Mouse (Mus musculus): ENCODE measurements at regions not wholly inside any gene's neighbourhood (a gene's known extent, or its start where the extent isn't known, plus 50 kb on each side); places are given as distances from the start of the nearest gene placed in this dataset.

- 89% methylated on average over 5 of the region's 5 CpGs for WGBS
- no peak overlapping the region for H3K9ac ChIP-seq (ENCODE audit: low read length)
- H3K27ac ChIP-seq (replicated peaks in 1 of 2; ENCODE audit: control insufficient read depth in 1 of 2, insufficient read depth in 1 of 2, low read depth in 2 of 2, low read length in 2 of 2) = no peak overlapping the region
- H3K36me3 ChIP-seq (ENCODE audit: control insufficient read depth, insufficient read depth, low read length) = no peaks in the 10 kb centered on the region
- H3K4me3 ChIP-seq (ENCODE audit: control insufficient read depth in 1 of 2, insufficient read depth in 1 of 2, low read depth in 1 of 2, low read length in 2 of 2) = no peak overlapping the region
- no peak overlapping the region for H3K4me2 ChIP-seq (ENCODE audit: low read length)
- no peak for ATAC-seq (ENCODE audit: insufficient number of reproducible peaks, insufficient read depth, low FRiP score, low read depth)
- H3K4me1 ChIP-seq (ENCODE audit: control insufficient read depth in 2 of 2, insufficient read depth in 2 of 2, low read length in 2 of 2) = peaks cover 2 to 4% of the 10 kb centered on the region in 2 experiments; a peak in 1 of 4 replicates
- no peaks in the 10 kb centered on the region for H3K9me3 ChIP-seq (ENCODE audit: control insufficient read depth, low read length)
- H3K27me3 ChIP-seq (ENCODE audit: control insufficient read depth, insufficient read depth, low read length) = no peaks in the 10 kb centered on the region
These were observed 157.8 kb upstream of the Tmc1 start for GRCm38 (mm10) chr19:21111836-21112235.

- H3K9ac ChIP-seq (ENCODE audit: low read length) = no peak overlapping the region
- no peak for ATAC-seq (ENCODE audit: insufficient number of reproducible peaks, insufficient read depth, low FRiP score, low read depth)
These were observed 154.3 kb upstream of the Tmc1 start for GRCm38 (mm10) chr19:21108311-21108710.

GRCm38 (mm10) chr19:21107741-21108140 lies 153.7 kb upstream of the Tmc1 start:
- Histone ChIP-seq H3K4me2 (ENCODE audit: low read length) (no peak overlapping the region), H3K4me1 (ENCODE audit: control insufficient read depth in 2 of 2, insufficient read depth in 2 of 2, low read length in 2 of 2) (peaks cover 2 to 4% of the 10 kb centered on the region in 2 experiments; a peak in 2 of 4 replicates), H3K9ac (ENCODE audit: low read length) (no peak overlapping the region), H3K4me3 (ENCODE audit: control insufficient read depth in 1 of 2, insufficient read depth in 1 of 2, low read depth in 1 of 2, low read length in 2 of 2) (no peak overlapping the region), H3K9me3 (ENCODE audit: control insufficient read depth, low read length) (no peaks in the 10 kb centered on the region), H3K27me3 (ENCODE audit: control insufficient read depth, insufficient read depth, low read length) (no peaks in the 10 kb centered on the region), H3K36me3 (ENCODE audit: control insufficient read depth, insufficient read depth, low read length) (no peaks in the 10 kb centered on the region), H3K27ac (replicated peaks in 1 of 2; ENCODE audit: control insufficient read depth in 1 of 2, insufficient read depth in 1 of 2, low read depth in 2 of 2, low read length in 2 of 2) (no peak overlapping the region)
- no peak for ATAC-seq (ENCODE audit: insufficient number of reproducible peaks, insufficient read depth, low FRiP score, low read depth)
- WGBS = 31% methylated on average over 3 of the region's 3 CpGs

More at GRCm38 (mm10) chr19:21108311-21108710, 154.3 kb upstream of the Tmc1 start:
- Histone ChIP-seq H3K36me3 (ENCODE audit: control insufficient read depth, insufficient read depth, low read length) (no peaks in the 10 kb centered on the region), H3K27me3 (ENCODE audit: control insufficient read depth, insufficient read depth, low read length) (no peaks in the 10 kb centered on the region), H3K4me2 (ENCODE audit: low read length) (no peak overlapping the region), H3K27ac (replicated peaks in 1 of 2; ENCODE audit: control insufficient read depth in 1 of 2, insufficient read depth in 1 of 2, low read depth in 2 of 2, low read length in 2 of 2) (no peak overlapping the region), H3K4me3 (ENCODE audit: control insufficient read depth in 1 of 2, insufficient read depth in 1 of 2, low read depth in 1 of 2, low read length in 2 of 2) (no peak overlapping the region), H3K4me1 (ENCODE audit: control insufficient read depth in 2 of 2, insufficient read depth in 2 of 2, low read length in 2 of 2) (peaks cover 2 to 4% of the 10 kb centered on the region in 2 experiments; a peak in 2 of 4 replicates), H3K9me3 (ENCODE audit: control insufficient read depth, low read length) (no peaks in the 10 kb centered on the region)
- WGBS = 58% methylated on average over 2 of the region's 2 CpGs

- H3K9ac ChIP-seq (ENCODE audit: low read length) = no peak overlapping the region
- no peak for ATAC-seq (ENCODE audit: insufficient number of reproducible peaks, insufficient read depth, low FRiP score, low read depth)
- no peaks in the 10 kb centered on the region for H3K27me3 ChIP-seq (ENCODE audit: control insufficient read depth, insufficient read depth, low read length)
- H3K4me3 ChIP-seq (ENCODE audit: control insufficient read depth in 1 of 2, insufficient read depth in 1 of 2, low read depth in 1 of 2, low read length in 2 of 2) = no peak overlapping the region
- H3K36me3 ChIP-seq (ENCODE audit: control insufficient read depth, insufficient read depth, low read length) = no peaks in the 10 kb centered on the region
- no peaks in the 10 kb centered on the region for H3K9me3 ChIP-seq (ENCODE audit: control insufficient read depth, low read length)
- H3K27ac ChIP-seq (replicated peaks in 1 of 2; ENCODE audit: control insufficient read depth in 1 of 2, insufficient read depth in 1 of 2, low read depth in 2 of 2, low read length in 2 of 2) = no peak overlapping the region
- H3K4me1 ChIP-seq (ENCODE audit: control insufficient read depth in 2 of 2, insufficient read depth in 2 of 2, low read length in 2 of 2) = peaks cover 2 to 4% of the 10 kb centered on the region in 2 experiments; a peak in 2 of 4 replicates
- WGBS = 82% methylated on average over 4 of the region's 4 CpGs
- H3K4me2 ChIP-seq (ENCODE audit: low read length) = no peak overlapping the region
These were observed 153.3 kb upstream of the Tmc1 start for GRCm38 (mm10) chr19:21107275-21107674.

- no peak overlapping the region for H3K4me2 ChIP-seq (ENCODE audit: low read length)
- H3K27me3 ChIP-seq (ENCODE audit: control insufficient read depth, insufficient read depth, low read length) = no peaks in the 10 kb centered on the region
- H3K36me3 ChIP-seq (ENCODE audit: control insufficient read depth, insufficient read depth, low read length) = no peaks in the 10 kb centered on the region
- no peak for ATAC-seq (ENCODE audit: insufficient number of reproducible peaks, insufficient read depth, low FRiP score, low read depth)
- no peak overlapping the region for H3K4me3 ChIP-seq (ENCODE audit: control insufficient read depth in 1 of 2, insufficient read depth in 1 of 2, low read depth in 1 of 2, low read length in 2 of 2)
- 81% methylated on average over 10 of the region's 10 CpGs for WGBS
- no peak overlapping the region for H3K9ac ChIP-seq (ENCODE audit: low read length)
- no peak overlapping the region for H3K27ac ChIP-seq (replicated peaks in 1 of 2; ENCODE audit: control insufficient read depth in 1 of 2, insufficient read depth in 1 of 2, low read depth in 2 of 2, low read length in 2 of 2)
- no peaks in the 10 kb centered on the region for H3K9me3 ChIP-seq (ENCODE audit: control insufficient read depth, low read length)
- peaks cover 2 to 4% of the 10 kb centered on the region in 2 experiments; a peak in 2 of 4 replicates for H3K4me1 ChIP-seq (ENCODE audit: control insufficient read depth in 2 of 2, insufficient read depth in 2 of 2, low read length in 2 of 2)
These were observed 152.8 kb upstream of the Tmc1 start for GRCm38 (mm10) chr19:21106766-21107165.

GRCm38 (mm10) chr19:21106241-21106669 lies 152.3 kb upstream of the Tmc1 start:
- Histone ChIP-seq H3K27ac (replicated peaks in 1 of 2; ENCODE audit: control insufficient read depth in 1 of 2, insufficient read depth in 1 of 2, low read depth in 2 of 2, low read length in 2 of 2) (no peak overlapping the region), H3K36me3 (ENCODE audit: control insufficient read depth, insufficient read depth, low read length) (no peaks in the 10 kb centered on the region), H3K4me3 (ENCODE audit: control insufficient read depth in 1 of 2, insufficient read depth in 1 of 2, low read depth in 1 of 2, low read length in 2 of 2) (no peak overlapping the region), H3K27me3 (ENCODE audit: control insufficient read depth, insufficient read depth, low read length) (no peaks in the 10 kb centered on the region), H3K9me3 (ENCODE audit: control insufficient read depth, low read length) (no peaks in the 10 kb centered on the region), H3K9ac (ENCODE audit: low read length) (no peak overlapping the region), H3K4me2 (ENCODE audit: low read length) (no peak overlapping the region), H3K4me1 (ENCODE audit: control insufficient read depth in 2 of 2, insufficient read depth in 2 of 2, low read length in 2 of 2) (peaks cover 2 to 4% of the 10 kb centered on the region in 2 experiments; a peak in 2 of 4 replicates)
- no peak for ATAC-seq (ENCODE audit: insufficient number of reproducible peaks, insufficient read depth, low FRiP score, low read depth)
- WGBS = 53% methylated on average over 6 of the region's 6 CpGs

GRCm38 (mm10) chr19:21105004-21105403 lies 151.0 kb upstream of the Tmc1 start:
- Histone ChIP-seq H3K4me3 (ENCODE audit: control insufficient read depth in 1 of 2, insufficient read depth in 1 of 2, low read depth in 1 of 2, low read length in 2 of 2) (no peak overlapping the region), H3K36me3 (ENCODE audit: control insufficient read depth, insufficient read depth, low read length) (no peaks in the 10 kb centered on the region), H3K9ac (ENCODE audit: low read length) (no peak overlapping the region), H3K27ac (replicated peaks in 1 of 2; ENCODE audit: control insufficient read depth in 1 of 2, insufficient read depth in 1 of 2, low read depth in 2 of 2, low read length in 2 of 2) (no peak overlapping the region), H3K9me3 (ENCODE audit: control insufficient read depth, low read length) (no peaks in the 10 kb centered on the region), H3K4me2 (ENCODE audit: low read length) (no peak overlapping the region), H3K4me1 (ENCODE audit: control insufficient read depth in 2 of 2, insufficient read depth in 2 of 2, low read length in 2 of 2) (peaks cover 2 to 4% of the 10 kb centered on the region in 2 experiments; a peak in 2 of 4 replicates), H3K27me3 (ENCODE audit: control insufficient read depth, insufficient read depth, low read length) (no peaks in the 10 kb centered on the region)
- WGBS = 88% methylated on average over 6 of the region's 6 CpGs
- ATAC-seq (ENCODE audit: insufficient number of reproducible peaks, insufficient read depth, low FRiP score, low read depth) = no peak

- Histone ChIP-seq H3K9me3 (ENCODE audit: control insufficient read depth, low read length) (no peaks in the 10 kb centered on the region), H3K4me3 (ENCODE audit: control insufficient read depth in 1 of 2, insufficient read depth in 1 of 2, low read depth in 1 of 2, low read length in 2 of 2) (no peak overlapping the region), H3K27me3 (ENCODE audit: control insufficient read depth, insufficient read depth, low read length) (no peaks in the 10 kb centered on the region), H3K36me3 (ENCODE audit: control insufficient read depth, insufficient read depth, low read length) (no peaks in the 10 kb centered on the region), H3K4me2 (ENCODE audit: low read length) (no peak overlapping the region), H3K27ac (replicated peaks in 1 of 2; ENCODE audit: control insufficient read depth in 1 of 2, insufficient read depth in 1 of 2, low read depth in 2 of 2, low read length in 2 of 2) (no peak overlapping the region), H3K9ac (ENCODE audit: low read length) (no peak overlapping the region), H3K4me1 (ENCODE audit: control insufficient read depth in 2 of 2, insufficient read depth in 2 of 2, low read length in 2 of 2) (peaks cover 2 to 4% of the 10 kb centered on the region in 2 experiments; a peak in 2 of 4 replicates)
- no peak for ATAC-seq (ENCODE audit: insufficient number of reproducible peaks, insufficient read depth, low FRiP score, low read depth)
- 67% methylated on average over 8 of the region's 8 CpGs for WGBS
These were observed 150.5 kb upstream of the Tmc1 start for GRCm38 (mm10) chr19:21104462-21104936.
